Mouse (Mus musculus) neural tube, embryonic 13.5 days (tissue): ENCODE measurements at regions not wholly inside any gene's neighbourhood (a gene's known extent, or its start where the extent isn't known, plus 50 kb on each side); places are given as distances from the start of the nearest gene placed in this dataset.

ENCODE experiments used
- ATAC-seq: fragments of 200-750 bp; cut with Nextera tagmentation; 2 replicates; pipeline ENCODE4 v1.8.0; 2017; ENCODE audit warnings: low read depth, mild to moderate bottlenecking, moderate TSS enrichment, moderate library complexity
- H3K27ac ChIP-seq: fragments of 300-500 bp; sonication (generic); replicated peaks from 2 replicates; pipeline ENCODE4 v1.5.1; 2015; ENCODE audit warnings: moderate library complexity, mild to moderate bottlenecking, inconsistent platforms
- H3K27me3 ChIP-seq: fragments of 300-500 bp; sonication (generic); 2 replicates; pipeline ENCODE4 v1.6.1; 2015; ENCODE audit warnings: mild to moderate bottlenecking, inconsistent platforms
- H3K36me3 ChIP-seq: fragments of 300-500 bp; sonication (generic); 2 replicates; pipeline ENCODE4 v1.6.1; 2015; ENCODE audit warnings: mild to moderate bottlenecking, inconsistent platforms
- H3K4me1 ChIP-seq: fragments of 300-500 bp; sonication (generic); replicated peaks from 2 replicates; pipeline ENCODE4 v1.6.1; 2015; ENCODE audit warnings: inconsistent platforms
- H3K4me2 ChIP-seq: fragments of 300-500 bp; sonication (generic); 2 replicates; pipeline ENCODE4 v1.6.1; 2015; ENCODE audit warnings: inconsistent platforms, mild to moderate bottlenecking, moderate library complexity
- H3K4me3 ChIP-seq: fragments of 300-500 bp; sonication (generic); 2 replicates; pipeline ENCODE4 v1.5.1; 2015; ENCODE audit warnings: mild to moderate bottlenecking, inconsistent platforms
- H3K9ac ChIP-seq: fragments of 300-500 bp; sonication (generic); 2 replicates; pipeline ENCODE4 v1.6.1; 2015; ENCODE audit warnings: moderate library complexity, mild to moderate bottlenecking, inconsistent platforms
- H3K9me3 ChIP-seq: fragments of 300-500 bp; sonication (generic); 2 replicates; pipeline ENCODE4 v1.6.1; 2016; ENCODE audit warnings: inconsistent platforms
- WGBS: fragments of 180-500 bp; shearing (Covaris S2); methylation state at CpG from one replicate; pipeline ENCODE4 v1.1.7; 2015; 5-methylcytosine and 5-hydroxymethylcytosine counted together

DNA sequence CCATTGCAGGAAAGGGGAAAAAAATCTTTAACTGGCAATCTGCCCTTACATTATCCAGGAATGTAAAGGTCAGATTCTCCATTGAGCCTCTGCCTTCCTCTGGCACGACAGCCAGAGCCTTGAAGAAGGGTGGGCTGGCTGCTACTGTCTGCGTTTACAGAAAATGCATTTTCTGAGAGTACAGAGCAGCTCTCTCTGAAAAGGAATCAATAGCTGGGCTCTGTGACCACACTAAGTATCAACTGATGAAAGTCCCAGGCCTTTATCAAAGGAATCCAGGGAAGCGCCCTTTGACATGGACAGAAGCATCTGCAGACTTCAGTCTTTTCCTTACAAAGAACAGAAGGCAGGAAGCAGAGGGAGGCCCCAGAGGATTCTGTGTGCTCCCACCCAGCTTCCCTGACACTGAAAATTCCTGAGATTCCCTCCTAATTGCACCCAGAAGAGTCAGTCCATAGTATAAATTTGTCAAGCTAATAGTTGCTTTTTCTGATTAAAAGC, 124.2 kb downstream of the Ankrd50 start:
- Histone ChIP-seq H3K36me3 (no peaks in the 10 kb centered on the region), H3K4me3 (no peak overlapping the region), H3K4me2 (no peak overlapping the region), H3K27ac (no peak overlapping the region), H3K27me3 (no peaks in the 10 kb centered on the region), H3K4me1 (peaks cover 17% of the 10 kb centered on the region; the same call in 1 of the 2 replicates), H3K9ac (no peak overlapping the region), H3K9me3 (no peaks in the 10 kb centered on the region)
- WGBS: 36% methylated on average over 3 of the region's 3 CpGs
- ATAC-seq: no peak

DNA sequence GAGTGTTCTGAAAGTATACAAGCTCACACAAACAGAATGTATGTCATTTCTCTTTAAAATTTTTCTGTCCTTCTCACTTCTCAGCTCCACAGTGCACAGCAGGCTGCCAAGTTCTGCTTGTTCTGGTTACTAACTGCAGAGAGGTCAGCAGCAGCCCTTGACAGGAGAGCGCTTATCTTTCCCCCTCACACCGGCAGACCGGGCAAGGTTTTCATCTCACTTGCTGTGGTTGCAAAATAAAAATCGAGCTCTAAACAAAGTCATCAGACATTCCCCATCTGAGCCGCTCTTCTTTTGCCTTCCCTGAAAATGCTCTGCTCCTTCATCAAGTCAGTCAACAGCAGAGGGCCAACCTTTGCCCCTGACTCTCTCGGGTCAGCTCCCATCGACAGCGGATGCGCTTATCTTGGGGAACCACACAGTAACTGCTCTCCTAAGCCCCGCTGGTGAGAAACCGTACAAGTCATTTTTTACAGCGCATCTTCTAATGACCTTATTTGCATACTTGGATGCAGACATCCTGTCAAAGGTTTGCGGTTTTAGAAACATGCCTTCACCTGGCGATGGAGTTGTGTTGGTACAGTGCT, 126.6 kb downstream of the Ankrd50 start:
- Histone ChIP-seq H3K4me3 (no peak overlapping the region), H3K36me3 (no peaks in the 10 kb centered on the region), H3K4me1 (peaks cover 17% of the 10 kb centered on the region; the same call in 1 of the 2 replicates), H3K9me3 (no peaks in the 10 kb centered on the region), H3K9ac (no peak overlapping the region), H3K4me2 (no peak overlapping the region), H3K27me3 (no peaks in the 10 kb centered on the region), H3K27ac (no peak overlapping the region)
- no peak for ATAC-seq
- WGBS: 50% methylated on average over 14 of the region's 14 CpGs

DNA sequence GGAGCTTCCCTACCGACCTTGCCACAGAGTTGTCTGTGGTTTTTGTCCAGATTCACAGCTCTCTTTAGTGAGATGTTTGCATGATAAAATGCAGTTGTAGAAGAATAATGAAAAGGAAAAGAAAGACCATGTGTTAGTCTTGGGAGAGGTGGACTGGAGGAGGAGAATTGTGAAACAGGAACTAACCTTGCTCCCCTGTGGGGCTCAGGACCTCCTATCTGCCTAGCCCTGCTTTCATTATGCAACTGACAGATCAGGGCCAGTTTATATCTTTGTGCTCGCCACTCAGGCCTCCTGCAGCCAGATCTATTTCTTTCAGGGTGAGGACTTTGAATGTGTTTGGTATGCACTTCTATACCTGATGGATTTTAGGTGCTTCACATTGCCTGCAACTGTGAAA, 140.4 kb downstream of the Ankrd50 start:
- Histone ChIP-seq H3K27ac (no peak overlapping the region), H3K4me3 (no peak overlapping the region), H3K4me1 (no peaks in the 10 kb centered on the region), H3K4me2 (no peak overlapping the region), H3K36me3 (no peaks in the 10 kb centered on the region), H3K9ac (no peak overlapping the region), H3K9me3 (no peaks in the 10 kb centered on the region), H3K27me3 (no peaks in the 10 kb centered on the region)
- no peak for ATAC-seq
- 21% methylated on average over 2 of the region's 2 CpGs for WGBS

DNA sequence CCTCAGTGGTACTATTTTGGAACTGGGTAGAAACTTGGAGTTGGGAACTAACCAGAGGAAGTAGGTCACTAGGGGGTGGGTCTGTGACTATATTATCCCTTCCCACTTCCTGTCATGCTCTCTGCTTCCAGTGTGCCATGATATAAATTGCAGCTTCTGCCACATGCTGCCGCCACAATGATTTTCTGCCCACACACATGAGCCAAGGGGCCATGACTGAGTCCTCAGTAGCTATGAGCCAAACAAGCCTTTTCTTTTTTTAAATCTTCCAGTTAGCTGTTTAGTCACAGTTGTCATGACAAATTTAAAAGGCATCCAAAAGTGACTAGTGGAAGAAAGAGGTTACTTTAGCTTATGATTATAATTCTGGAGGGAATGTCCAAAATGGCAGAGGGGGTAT, 143.0 kb downstream of the Ankrd50 start:
- Histone ChIP-seq H3K4me1 (no peaks in the 10 kb centered on the region), H3K9me3 (no peaks in the 10 kb centered on the region), H3K4me3 (no peak overlapping the region), H3K27ac (no peak overlapping the region), H3K4me2 (no peak overlapping the region), H3K27me3 (no peaks in the 10 kb centered on the region), H3K9ac (no peak overlapping the region), H3K36me3 (no peaks in the 10 kb centered on the region)
- no peak for ATAC-seq
- WGBS: 85% methylated on average over 1 of the region's 1 CpGs

DNA sequence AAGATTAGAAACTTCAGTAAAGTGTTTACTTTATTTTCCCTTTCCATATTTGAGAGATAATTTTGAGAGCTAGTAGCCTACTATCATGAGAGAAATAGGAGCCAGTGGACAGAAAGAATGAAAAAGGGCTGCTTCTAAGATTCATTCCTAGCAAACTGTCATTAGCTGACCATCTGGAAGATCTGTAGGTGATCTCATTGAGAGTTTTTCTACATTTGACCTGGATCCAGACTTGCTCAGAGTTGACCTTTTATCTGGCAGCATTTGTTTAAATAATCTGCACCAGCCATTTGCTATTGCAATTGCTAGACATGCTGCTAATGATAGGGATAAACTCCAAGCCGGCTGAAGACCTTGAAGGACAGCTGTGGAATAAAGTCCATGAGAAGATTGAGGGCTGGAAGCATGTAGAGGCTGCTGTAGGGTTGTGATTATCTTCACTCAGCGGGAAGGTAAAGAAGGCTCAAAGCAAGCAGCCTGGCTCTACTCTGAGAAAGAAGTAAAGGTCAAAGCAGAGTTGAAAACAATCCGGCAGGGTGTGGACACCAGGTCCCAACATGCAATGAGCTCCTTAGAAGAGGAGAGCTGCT, 151.2 kb downstream of the Ankrd50 start:
- H3K36me3 ChIP-seq: no peaks in the 10 kb centered on the region
- no peak overlapping the region for H3K27ac ChIP-seq
- H3K4me1 ChIP-seq: no peaks in the 10 kb centered on the region
- no peaks in the 10 kb centered on the region for H3K27me3 ChIP-seq
- no peak overlapping the region for H3K4me3 ChIP-seq
- H3K9me3 ChIP-seq: no peaks in the 10 kb centered on the region
- no peak overlapping the region for H3K9ac ChIP-seq
- H3K4me2 ChIP-seq: no peak overlapping the region
- ATAC-seq: no peak
- WGBS: 87% methylated on average over 3 of the region's 3 CpGs

DNA sequence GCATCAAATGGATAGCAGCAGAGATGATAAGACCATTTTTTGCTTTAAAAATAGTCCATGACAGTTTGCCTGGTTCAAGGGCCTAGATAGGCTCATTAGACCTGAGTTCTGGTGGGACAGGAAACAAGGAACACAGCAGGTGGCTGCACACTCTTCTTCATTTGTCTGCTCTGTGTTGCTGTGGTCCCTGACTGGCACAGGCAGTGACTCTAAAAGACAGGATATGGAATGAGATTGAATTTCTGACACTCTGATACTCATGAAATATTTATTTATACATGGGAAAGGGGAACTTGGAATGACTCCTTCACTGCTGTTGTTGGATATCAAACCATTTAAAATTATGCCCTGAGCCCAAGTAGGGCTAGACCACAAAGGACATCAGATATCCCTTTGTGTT, 153.5 kb downstream of the Ankrd50 start:
- H3K9ac ChIP-seq: no peak overlapping the region
- no peaks in the 10 kb centered on the region for H3K9me3 ChIP-seq
- H3K27ac ChIP-seq: no peak overlapping the region
- H3K4me2 ChIP-seq: no peak overlapping the region
- H3K36me3 ChIP-seq: no peaks in the 10 kb centered on the region
- ATAC-seq: no peak
- no peaks in the 10 kb centered on the region for H3K4me1 ChIP-seq
- H3K4me3 ChIP-seq: no peak overlapping the region
- H3K27me3 ChIP-seq: no peaks in the 10 kb centered on the region

DNA sequence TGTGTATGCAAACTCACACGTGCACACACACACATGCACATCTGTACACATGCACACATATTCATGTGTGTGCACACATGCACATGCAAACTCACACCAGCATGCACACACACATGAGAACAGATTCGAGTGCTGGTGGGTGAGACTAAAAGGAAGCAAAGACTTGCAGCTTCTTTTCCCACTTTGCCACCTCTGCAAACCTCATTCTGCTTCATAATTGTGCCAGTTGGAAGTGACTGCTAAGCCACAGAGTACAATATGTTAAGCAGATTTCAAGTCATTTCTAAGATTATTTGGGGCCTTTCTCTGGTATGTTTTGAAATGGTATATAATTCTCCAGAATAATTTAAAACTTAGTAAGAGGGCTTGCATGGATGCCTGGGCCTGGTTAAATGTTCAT, 157.4 kb downstream of the Ankrd50 start:
- H3K36me3 ChIP-seq: no peaks in the 10 kb centered on the region
- no peak overlapping the region for H3K4me3 ChIP-seq
- H3K4me1 ChIP-seq: peaks cover 16% of the 10 kb centered on the region
- H3K27me3 ChIP-seq: no peaks in the 10 kb centered on the region
- 85% methylated on average over 2 of the region's 2 CpGs for WGBS
- ATAC-seq: no peak
- no peak overlapping the region for H3K4me2 ChIP-seq
- no peak overlapping the region for H3K9ac ChIP-seq
- H3K9me3 ChIP-seq: no peaks in the 10 kb centered on the region
- no peak overlapping the region for H3K27ac ChIP-seq

DNA sequence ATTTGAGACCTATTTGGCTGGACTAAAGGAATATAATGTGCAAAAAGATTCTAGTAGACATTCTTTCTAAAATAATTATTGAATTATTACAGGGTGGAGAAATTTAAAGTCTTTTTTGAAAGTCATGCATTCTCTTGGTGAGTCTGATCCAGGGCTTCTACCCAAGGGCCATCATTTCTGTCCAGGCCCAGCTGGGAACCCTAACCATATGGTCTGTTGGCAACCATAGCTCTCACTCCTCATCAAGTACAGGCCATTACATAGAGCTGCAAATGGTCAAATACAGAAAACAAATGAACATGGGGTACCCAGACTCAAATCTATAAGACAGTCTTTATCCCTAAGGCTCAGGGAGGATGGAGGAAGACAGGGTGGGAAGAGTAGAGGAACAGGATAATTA, 158.4 kb downstream of the Ankrd50 start:
- no peaks in the 10 kb centered on the region for H3K36me3 ChIP-seq
- H3K9ac ChIP-seq: no peak overlapping the region
- no peaks in the 10 kb centered on the region for H3K9me3 ChIP-seq
- ATAC-seq: no peak
- H3K27me3 ChIP-seq: no peaks in the 10 kb centered on the region
- H3K27ac ChIP-seq: no peak overlapping the region
- no peak overlapping the region for H3K4me3 ChIP-seq
- peaks cover 17% of the 10 kb centered on the region for H3K4me1 ChIP-seq
- no peak overlapping the region for H3K4me2 ChIP-seq

DNA sequence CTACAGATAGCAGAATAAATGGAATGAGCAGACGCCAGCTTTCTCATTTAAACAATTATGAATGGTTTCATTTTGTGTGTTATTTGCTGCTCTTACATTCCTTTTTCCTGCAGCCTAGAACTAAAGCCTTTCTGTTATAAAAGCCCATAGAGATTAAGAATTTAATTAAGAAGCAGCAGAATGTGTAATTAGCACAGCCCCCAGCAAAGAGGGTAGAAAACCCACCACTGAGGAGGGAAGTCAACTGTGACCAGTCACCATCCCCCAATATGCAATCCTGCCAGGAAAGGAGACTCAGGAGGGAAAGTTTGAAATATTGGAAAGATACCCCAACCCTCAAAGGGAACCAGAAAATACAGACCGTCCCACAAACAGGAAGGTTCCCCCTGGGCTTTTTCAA, 160.0 kb downstream of the Ankrd50 start:
- no peak overlapping the region for H3K9ac ChIP-seq
- H3K27ac ChIP-seq: no peak overlapping the region
- 60% methylated on average over 2 of the region's 2 CpGs for WGBS
- no peak overlapping the region for H3K4me2 ChIP-seq
- H3K9me3 ChIP-seq: no peaks in the 10 kb centered on the region
- no peaks in the 10 kb centered on the region for H3K36me3 ChIP-seq
- H3K27me3 ChIP-seq: no peaks in the 10 kb centered on the region
- no peak for ATAC-seq
- H3K4me1 ChIP-seq: peaks cover 17% of the 10 kb centered on the region
- H3K4me3 ChIP-seq: no peak overlapping the region

DNA sequence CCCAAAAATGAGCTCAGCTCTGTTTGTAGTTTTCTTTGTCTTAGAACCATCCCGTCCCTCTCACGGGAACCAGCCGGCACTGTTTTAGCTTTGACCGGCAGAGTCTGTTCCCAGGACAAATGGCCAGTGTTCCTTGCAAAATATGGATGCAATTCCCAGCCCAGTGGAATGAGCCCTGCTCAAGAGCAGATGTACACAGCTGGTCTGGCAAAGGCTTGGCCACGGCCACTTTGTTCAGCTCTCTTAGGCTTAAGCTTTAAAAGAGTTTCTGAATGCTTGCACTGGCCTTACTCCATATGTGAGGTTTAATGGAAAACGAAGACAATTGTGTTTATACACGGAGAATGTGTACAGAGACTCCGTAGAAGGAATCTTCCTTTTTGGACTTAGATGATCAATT, 162.2 kb downstream of the Ankrd50 start:
- no peaks in the 10 kb centered on the region for H3K9me3 ChIP-seq
- H3K27me3 ChIP-seq: no peaks in the 10 kb centered on the region
- no peak overlapping the region for H3K4me2 ChIP-seq
- H3K4me3 ChIP-seq: no peak overlapping the region
- no peak overlapping the region for H3K9ac ChIP-seq
- WGBS: 54% methylated on average over 8 of the region's 8 CpGs
- H3K27ac ChIP-seq: no peak overlapping the region
- ATAC-seq: no peak
- peaks cover 17% of the 10 kb centered on the region for H3K4me1 ChIP-seq
- H3K36me3 ChIP-seq: no peaks in the 10 kb centered on the region

DNA sequence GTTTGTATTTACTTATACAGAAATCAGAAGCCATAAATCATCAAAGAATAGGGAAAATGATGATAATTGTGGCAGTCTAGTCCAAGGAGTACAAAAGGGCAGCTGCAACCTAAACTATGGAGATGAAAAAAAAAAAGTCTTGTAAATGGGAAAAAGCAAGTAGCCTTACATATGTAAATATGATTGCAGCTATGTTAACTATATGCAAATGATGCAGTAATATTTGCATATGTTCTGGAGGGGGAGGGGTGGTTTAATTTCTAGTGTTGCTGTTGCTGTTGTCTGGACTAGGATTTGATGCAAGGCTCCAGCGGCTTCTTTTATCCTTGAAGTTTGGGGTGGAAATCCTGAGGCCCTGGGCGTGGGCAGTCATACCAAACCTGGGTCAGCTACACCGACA, 163.0 kb downstream of the Ankrd50 start:
- Histone ChIP-seq H3K4me1 (peaks cover 17% of the 10 kb centered on the region), H3K27me3 (no peaks in the 10 kb centered on the region), H3K9me3 (no peaks in the 10 kb centered on the region), H3K27ac (no peak overlapping the region), H3K36me3 (no peaks in the 10 kb centered on the region), H3K9ac (no peak overlapping the region), H3K4me3 (no peak overlapping the region), H3K4me2 (no peak overlapping the region)
- no peak for ATAC-seq
- 81% methylated on average over 3 of the region's 3 CpGs for WGBS

DNA sequence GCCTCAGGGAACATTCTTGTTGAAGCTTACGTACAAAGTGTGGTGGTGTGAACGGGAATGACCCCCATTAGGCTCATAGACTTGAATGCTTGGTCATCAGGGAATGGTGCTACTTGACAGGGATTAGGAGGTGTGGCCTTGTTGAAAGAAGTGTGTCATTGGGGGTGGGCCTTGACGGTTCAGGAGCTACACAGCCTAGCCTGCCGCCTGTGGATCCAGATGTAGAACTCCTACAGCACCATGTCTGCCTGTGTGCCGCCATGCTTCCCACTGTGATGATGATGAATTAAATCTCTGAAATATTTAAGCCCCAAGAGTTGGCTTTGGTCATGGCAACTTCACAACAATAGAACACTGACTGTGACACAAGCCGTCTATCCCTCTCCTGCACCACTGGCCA, 163.6 kb downstream of the Ankrd50 start:
- no peaks in the 10 kb centered on the region for H3K9me3 ChIP-seq
- no peak overlapping the region for H3K27ac ChIP-seq
- H3K4me1 ChIP-seq: peaks cover 17% of the 10 kb centered on the region
- no peaks in the 10 kb centered on the region for H3K27me3 ChIP-seq
- no peak overlapping the region for H3K4me3 ChIP-seq
- H3K4me2 ChIP-seq: no peak overlapping the region
- no peak overlapping the region for H3K9ac ChIP-seq
- ATAC-seq: no peak
- no peaks in the 10 kb centered on the region for H3K36me3 ChIP-seq
- WGBS: 82% methylated on average over 6 of the region's 6 CpGs

DNA sequence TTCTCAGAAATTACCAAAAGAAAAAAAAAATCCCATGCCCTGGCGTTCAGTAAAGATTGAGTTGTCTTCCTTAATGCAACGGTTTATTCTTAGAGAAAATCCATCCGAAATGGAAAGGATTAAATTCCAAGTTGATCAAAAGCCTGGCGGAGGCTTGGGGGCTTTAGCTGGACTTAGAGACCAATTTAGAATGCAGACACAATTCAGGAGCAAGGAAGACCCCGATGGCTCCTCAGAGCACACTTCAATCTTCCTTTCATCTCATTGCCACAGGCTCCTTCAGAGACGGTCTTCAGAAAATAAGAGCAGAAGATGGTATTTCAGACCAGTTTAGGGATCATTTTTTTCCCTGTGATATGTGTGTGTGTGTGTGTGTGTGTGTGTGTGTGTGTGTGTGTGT, 171.8 kb downstream of the Ankrd50 start:
- no peaks in the 10 kb centered on the region for H3K27me3 ChIP-seq
- no peak overlapping the region for H3K4me2 ChIP-seq
- 87% methylated on average over 6 of the region's 6 CpGs for WGBS
- H3K4me3 ChIP-seq: no peak overlapping the region
- no peak overlapping the region for H3K27ac ChIP-seq
- no peak for ATAC-seq
- H3K36me3 ChIP-seq: no peaks in the 10 kb centered on the region
- no peak overlapping the region for H3K9ac ChIP-seq
- no peaks in the 10 kb centered on the region for H3K9me3 ChIP-seq
- 0 out of 2 replicates have a peak, but pooled peaks cover 3% of the 10 kb centered on the region for H3K4me1 ChIP-seq
